In the genomic region with DNA sequence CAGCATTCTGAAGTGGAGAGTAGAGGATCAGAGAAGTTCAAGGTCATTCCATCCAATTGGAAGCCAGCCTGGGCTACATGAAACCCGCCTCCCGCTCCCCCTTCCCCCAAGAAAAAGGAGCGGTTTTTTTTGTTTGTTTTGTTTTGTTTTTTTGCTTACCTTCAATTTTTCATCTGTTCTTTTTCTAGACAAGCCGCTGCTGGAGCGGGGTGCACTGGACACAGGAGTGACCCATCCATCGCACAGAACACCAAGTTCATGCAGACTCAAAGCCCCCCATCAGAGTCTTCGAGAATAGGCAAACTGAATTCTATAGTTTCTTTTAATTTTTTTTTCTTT, we compare ENCODE assay signal across 8 mouse cellular contexts. TPM values are rescaled to one million over a fixed set of nuclear protein-coding genes. Genes with fewer than 3 reads are reported as not detected.
DNase-seq lines count a peak whose midpoint lies in the region; ATAC-seq and TF ChIP-seq lines count a peak whose summit lies in the region.

No protein-coding gene starts in this region.

- no peak for ATAC-seq in embryonic facial prominence, embryonic 12.5 days (ENCODE audit: insufficient number of reproducible peaks, insufficient read depth, low FRiP score, low TSS enrichment)
- no peak for ATAC-seq in intestine, embryonic 16.5 days
- no peak for ATAC-seq in neural tube, embryonic 12.5 days (ENCODE audit: low FRiP score, low read depth)

- H3K27ac ChIP-seq in layer of hippocampus, adult 2 months: peak overlapping the region; percentile 98
- peak overlapping the region; percentile 96 for H3K27ac ChIP-seq in embryonic facial prominence, embryonic 12.5 days
- H3K27ac ChIP-seq in intestine, embryonic 16.5 days (ENCODE audit: low read length): peak overlapping the region; percentile 99
- peak overlapping the region; percentile 94 for H3K27ac ChIP-seq in neural tube, embryonic 12.5 days

- H3K4me1 ChIP-seq in embryonic facial prominence, embryonic 12.5 days: peaks cover 38% of the 10 kb centered on the region
- peaks cover 28% of the 10 kb centered on the region for H3K4me1 ChIP-seq in intestine, embryonic 16.5 days (ENCODE audit: control insufficient read depth, insufficient read depth, low read length)
- H3K4me1 ChIP-seq in neural tube, embryonic 12.5 days: peaks cover 36% of the 10 kb centered on the region

- peak overlapping the region; percentile 94 for H3K4me3 ChIP-seq in layer of hippocampus, adult 2 months
- H3K4me3 ChIP-seq in embryonic facial prominence, embryonic 12.5 days: peak overlapping the region; percentile 88
- H3K4me3 ChIP-seq in intestine, embryonic 16.5 days (ENCODE audit: low read length): peak overlapping the region; percentile 100
- H3K4me3 ChIP-seq in neural tube, embryonic 12.5 days: peak overlapping the region; percentile 89

- peak overlapping the region; percentile 96 for H3K9ac ChIP-seq in embryonic facial prominence, embryonic 12.5 days
- H3K9ac ChIP-seq in intestine, embryonic 16.5 days (ENCODE audit: low read depth, low read length): peak overlapping the region; percentile 100
- H3K9ac ChIP-seq in neural tube, embryonic 12.5 days: peak overlapping the region; percentile 96

- DNase-seq in layer of hippocampus, adult 2 months (ENCODE audit: low spot score in 2 of 2): no peak
- DNase-seq in layer of hippocampus, postnatal 25 days (ENCODE audit: extremely low spot score in 1 of 2, low spot score in 1 of 2): no peak
- DNase-seq in urinary bladder, adult 2 months (ENCODE audit: low spot score): no peak
- DNase-seq in testis, postnatal 14 days (ENCODE audit: low spot score): no peak
- no peak for DNase-seq in left cerebral cortex, postnatal 25 days (ENCODE audit: low spot score in 2 of 2)

- 13% methylated on average over 7 of the region's 7 CpGs for WGBS in embryonic facial prominence, embryonic 12.5 days
- WGBS in intestine, embryonic 16.5 days: 9% methylated on average over 7 of the region's 7 CpGs
- 13% methylated on average over 7 of the region's 7 CpGs for WGBS in neural tube, embryonic 12.5 days

- H3K27me3 ChIP-seq in embryonic facial prominence, embryonic 12.5 days: no peaks in the 10 kb centered on the region
- no peaks in the 10 kb centered on the region for H3K27me3 ChIP-seq in intestine, embryonic 16.5 days (replicated peaks; ENCODE audit: control insufficient read depth, insufficient read depth, low read length)
- H3K27me3 ChIP-seq in neural tube, embryonic 12.5 days (replicated peaks): no peaks in the 10 kb centered on the region

- no peak for TF ChIP-seq CTCF in layer of hippocampus, adult 2 months (conservative IDR thresholded peaks at IDR 0.05)

- H3K9me3 ChIP-seq in embryonic facial prominence, embryonic 12.5 days: no peaks in the 10 kb centered on the region
- H3K9me3 ChIP-seq in intestine, embryonic 16.5 days (ENCODE audit: control insufficient read depth, low read length): no peaks in the 10 kb centered on the region
- H3K9me3 ChIP-seq in neural tube, embryonic 12.5 days: no peaks in the 10 kb centered on the region

- intact Hi-C loops in left cerebral cortex, postnatal 25 days (cut with DNase I): loop anchor here (5.0 kb wide), 1 partner anchor 179 kb away; a partner anchor contains a TSS

- peak overlapping the region; percentile 91 for H3K4me2 ChIP-seq in embryonic facial prominence, embryonic 12.5 days (replicated peaks)
- peak overlapping the region; percentile 68 for H3K4me2 ChIP-seq in intestine, embryonic 16.5 days (ENCODE audit: low read depth, low read length)
- H3K4me2 ChIP-seq in neural tube, embryonic 12.5 days (replicated peaks): peak overlapping the region; percentile 60

- H3K36me3 ChIP-seq in embryonic facial prominence, embryonic 12.5 days: 0 out of 2 replicates have a peak, but pooled peaks cover 5% of the 10 kb centered on the region
- H3K36me3 ChIP-seq in intestine, embryonic 16.5 days (ENCODE audit: control insufficient read depth, insufficient read depth, low read length): no peaks in the 10 kb centered on the region
- H3K36me3 ChIP-seq in neural tube, embryonic 12.5 days: 0 out of 2 replicates have a peak, but pooled peaks cover 3% of the 10 kb centered on the region

RNA-seq across cellular contexts. Expression of a gene that starts 0.9 kb away (rescaled TPM):
- total RNA-seq in layer of hippocampus, adult 2 months (2021): 100 to 1,000 TPM; 112 to 120 TPM
- total RNA-seq in layer of hippocampus, postnatal 25 days (2021): 100 to 1,000 TPM; 116 to 119 TPM
- 19.0 and 19.3 TPM in 2 replicates for polyA plus RNA-seq in embryonic facial prominence, embryonic 12.5 days (2016; fragmentation: Nextera tagmentation; extraction: Ambion mirVana)
- 25.7 and 26.0 TPM in 2 replicates for polyA plus RNA-seq in intestine, embryonic 16.5 days (2015; fragmentation: Nextera tagmentation; extraction: Ambion mirVana)
- polyA plus RNA-seq in neural tube, embryonic 12.5 days (2016; fragmentation: Nextera tagmentation; extraction: Ambion mirVana): 15.3 and 15.9 TPM in 2 replicates
- polyA plus RNA-seq in urinary bladder, adult 2 months (2012; rRNA removed): 80.1 and 101 TPM in 2 replicates
- total RNA-seq in left cerebral cortex, postnatal 25 days (2021): 100 to 1,000 TPM; 117 to 123 TPM
